Mouse (Mus musculus) midbrain, postnatal 0 days (tissue): ENCODE data around the gene Cnn1. TPM values are rescaled to one million over a fixed set of nuclear protein-coding genes. Genes with fewer than 3 reads are reported as not detected.

Experiments used
- ATAC-seq: fragments of 200-750 bp; cut with Nextera tagmentation; 2 replicates; pipeline ENCODE4 v1.8.0; 2017; ENCODE audit warnings: moderate number of reproducible peaks, mild to moderate bottlenecking, moderate TSS enrichment, moderate library complexity; ENCODE audit not compliant: low FRiP score
- DNase-seq: peaks from one replicate; pipeline ENCODE4 v3.0.0-alpha.2; 2015; ENCODE audit warnings: low spot score
- H3K27ac ChIP-seq: fragments of 300-500 bp; sonication (generic); 2 replicates; pipeline ENCODE4 v1.5.1; 2014; ENCODE audit warnings: low read depth, mild to moderate bottlenecking, low read length, mixed read lengths
- H3K27me3 ChIP-seq: fragments of 300-500 bp; sonication (generic); 2 replicates; pipeline ENCODE4 v1.6.1; 2014; ENCODE audit warnings: low read length, control low read depth, mixed read lengths; ENCODE audit not compliant: insufficient read depth
- H3K36me3 ChIP-seq: fragments of 300-500 bp; sonication (generic); 2 replicates; pipeline ENCODE4 v1.6.1; 2014; ENCODE audit warnings: low read length, control low read depth, mixed read lengths; ENCODE audit not compliant: insufficient read depth
- H3K4me1 ChIP-seq: fragments of 300-500 bp; sonication (generic); 2 replicates; pipeline ENCODE4 v1.6.1; 2014; ENCODE audit warnings: mild to moderate bottlenecking, control low read depth, antibody characterized with exemption, low read length, mixed read lengths; ENCODE audit not compliant: insufficient read depth
- H3K4me2 ChIP-seq: fragments of 300-500 bp; sonication (generic); 2 replicates; pipeline ENCODE4 v1.6.1; 2014; ENCODE audit warnings: low read depth, mild to moderate bottlenecking, low read length, mixed read lengths; ENCODE audit not compliant: poor library complexity, severe bottlenecking
- H3K4me3 ChIP-seq: fragments of 300-500 bp; sonication (generic); 2 replicates; pipeline ENCODE4 v1.5.1; 2014; ENCODE audit warnings: low read depth, mild to moderate bottlenecking, low read length, moderate library complexity
- H3K9ac ChIP-seq: fragments of 300-500 bp; sonication (generic); replicated peaks from 2 replicates; pipeline ENCODE4 v1.6.1; 2014; ENCODE audit warnings: mild to moderate bottlenecking, low read length, moderate library complexity, mixed read lengths; ENCODE audit not compliant: poor library complexity, severe bottlenecking
- H3K9me3 ChIP-seq: fragments of 300-500 bp; sonication (generic); 2 replicates; pipeline ENCODE4 v1.6.1; 2016; ENCODE audit warnings: low read length, control low read depth
- CTCF ChIP-seq: IDR thresholded peaks from 2 replicates; pipeline ENCODE4 v1.5.1; 2016; ENCODE audit warnings: antibody characterized with exemption, mild to moderate bottlenecking
- WGBS: fragments of 180-500 bp; shearing (Covaris S2); extraction: QIAGEN DNeasy Blood & Tissue Kit; methylation state at CpG from one replicate; pipeline ENCODE4 v1.1.7; 2014; 5-methylcytosine and 5-hydroxymethylcytosine counted together
- polyA plus RNA-seq: library from polyadenylated mRNA; unstranded; fragments of >200 nt; fragmentation: Nextera tagmentation; extraction: Ambion mirVana; gene quantifications from 2 replicates; pipeline ENCODE4 v1.2.1, GENCODE M21; 2015
- total RNA-seq: library from RNA; depleted of rRNA; stranded (reverse); fragments of >200 nt; gene quantifications from 2 replicates; pipeline ENCODE4 v1.2.3, GENCODE M21; 2014

Gene Cnn1
- total and polyA plus RNA-seq, 2 experiments from 2014 or later = 0.77 to 1.2 TPM

- WGBS = under 1% methylated on average over 48 of the region's 48 CpGs
- peak; percentile 97 for ATAC-seq
- no peaks in the 10 kb centered on the region for H3K36me3 ChIP-seq
- 0 out of 2 replicates have a peak, but pooled peaks cover 4% of the 10 kb centered on the region for H3K4me1 ChIP-seq
- H3K27me3 ChIP-seq = no peaks in the 10 kb centered on the region
- peak within 1 kb of the TSS; percentile 71 for H3K9ac ChIP-seq
- TF ChIP-seq CTCF = no peak
- peak; percentile 97 for DNase-seq
- H3K9me3 ChIP-seq = no peaks in the 10 kb centered on the region
- peak within 1 kb of the TSS; percentile 76 for H3K27ac ChIP-seq
- H3K4me3 ChIP-seq = peak within 1 kb of the TSS; percentile 65
- peak within 1 kb of the TSS; percentile 75 for H3K4me2 ChIP-seq
These were observed 13.8 kb upstream of the Cnn1 start, which contains the start of gene Ecsit for GRCm38 (mm10) chr9:22085022-22085834. TSS of gene Ecsit (minus strand) at chr9:22085438.

DNA sequence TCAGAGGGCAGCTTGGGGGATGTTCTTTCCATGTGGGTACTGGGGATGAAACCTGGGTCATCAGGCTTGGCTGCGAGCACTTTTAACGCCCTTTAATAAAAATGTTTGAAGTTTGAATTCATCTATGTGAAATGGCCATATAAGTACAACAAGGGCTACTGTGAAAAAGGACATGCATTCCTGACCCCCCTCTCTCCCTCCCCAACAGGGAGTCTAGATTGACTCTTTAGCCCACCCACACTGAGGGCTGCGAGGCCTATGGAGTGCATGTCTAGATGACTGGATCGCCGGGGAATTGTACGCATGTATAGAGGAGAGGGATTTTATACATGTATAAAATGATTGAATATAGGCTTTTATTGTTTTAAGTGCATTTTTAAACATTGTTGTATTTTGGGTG is 13.0 kb upstream of the Cnn1 start:
- 72% methylated on average over 6 of the region's 6 CpGs for WGBS
- H3K4me2 ChIP-seq = peak overlapping the region; percentile 75
- peak overlapping the region; percentile 71; the same call in 1 of the 2 replicates for H3K9ac ChIP-seq
- H3K27ac ChIP-seq = peak overlapping the region; percentile 76
- TF ChIP-seq CTCF = no peak
- peak overlapping the region; percentile 65 for H3K4me3 ChIP-seq
- ATAC-seq (no peak), DNase-seq (no peak)
- no peaks in the 10 kb centered on the region for H3K27me3 ChIP-seq
- H3K4me1 ChIP-seq = 0 out of 2 replicates have a peak, but pooled peaks cover 4% of the 10 kb centered on the region
- H3K36me3 ChIP-seq = no peaks in the 10 kb centered on the region
- no peaks in the 10 kb centered on the region for H3K9me3 ChIP-seq

DNA sequence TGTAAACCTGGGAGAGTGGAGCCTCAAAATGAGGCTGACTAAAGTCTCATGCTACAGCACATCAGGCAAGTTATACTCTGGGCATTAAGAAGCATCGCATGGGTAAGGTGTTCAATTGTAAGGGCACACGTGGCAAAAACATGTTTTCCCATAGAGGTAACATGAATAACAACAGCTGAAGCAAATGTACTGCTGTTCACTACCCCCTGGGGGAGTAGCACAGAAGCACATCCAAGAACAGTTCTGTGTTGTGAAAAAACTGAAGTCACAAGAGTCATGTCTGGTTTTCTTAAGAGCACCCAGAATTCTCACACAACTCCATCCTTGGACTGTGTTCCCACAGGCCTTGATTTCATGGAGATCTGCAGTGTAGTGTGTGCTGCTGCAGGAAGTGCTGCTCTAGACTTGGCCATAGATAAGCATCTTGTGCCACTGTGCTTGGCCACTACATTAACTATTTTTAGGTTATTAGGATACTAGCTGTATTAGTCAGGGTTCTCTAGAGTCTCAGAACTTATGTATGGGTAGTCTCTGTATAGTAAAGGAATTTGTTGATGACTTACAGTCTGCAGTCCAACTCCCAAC is 11.9 kb upstream of the Cnn1 start:
- TF ChIP-seq CTCF = no peak

DNA sequence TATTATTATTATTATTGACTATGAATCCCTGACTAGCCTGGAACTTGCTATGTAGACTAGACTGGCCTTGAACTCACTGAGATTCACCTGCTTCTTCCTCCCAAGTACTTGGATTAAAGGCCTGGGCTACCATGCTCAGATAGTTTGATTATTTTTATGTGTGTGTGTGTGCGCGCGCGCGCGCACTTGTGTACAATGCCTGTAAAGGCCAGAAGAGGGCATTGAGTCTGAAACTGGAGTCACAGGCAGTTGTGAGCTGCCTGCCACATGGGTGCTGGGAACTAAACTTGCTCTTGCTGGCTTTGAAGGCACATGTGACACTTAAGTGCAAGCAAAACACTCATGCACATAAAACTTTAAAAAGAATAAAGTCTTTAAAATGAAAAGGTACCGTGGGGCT is 9.7 kb upstream of the Cnn1 start:
- H3K27me3 ChIP-seq = no peaks in the 10 kb centered on the region
- no peak overlapping the region for H3K4me2 ChIP-seq
- peak; percentile 2; the same call in 1 of the 2 replicates for TF ChIP-seq CTCF
- no peaks in the 10 kb centered on the region for H3K36me3 ChIP-seq
- H3K4me1 ChIP-seq = 0 out of 2 replicates have a peak, but pooled peaks cover 4% of the 10 kb centered on the region
- DNase-seq (no peak), ATAC-seq (no peak)
- 96% methylated on average over 7 of the region's 7 CpGs for WGBS
- H3K4me3 ChIP-seq = no peak overlapping the region
- H3K9me3 ChIP-seq = no peaks in the 10 kb centered on the region
- H3K9ac ChIP-seq = no peak overlapping the region
- H3K27ac ChIP-seq = no peak overlapping the region

More for the DNA sequence above, 11.9 kb upstream of the Cnn1 start:
- Histone ChIP-seq H3K27ac (no peak overlapping the region), H3K36me3 (no peaks in the 10 kb centered on the region), H3K4me3 (no peak overlapping the region), H3K4me2 (no peak overlapping the region), H3K9ac (no peak overlapping the region), H3K27me3 (no peaks in the 10 kb centered on the region), H3K4me1 (0 out of 2 replicates have a peak, but pooled peaks cover 4% of the 10 kb centered on the region), H3K9me3 (no peaks in the 10 kb centered on the region)
- WGBS = 81% methylated on average over 2 of the region's 2 CpGs
- ATAC-seq (no peak), DNase-seq (no peak)

DNA sequence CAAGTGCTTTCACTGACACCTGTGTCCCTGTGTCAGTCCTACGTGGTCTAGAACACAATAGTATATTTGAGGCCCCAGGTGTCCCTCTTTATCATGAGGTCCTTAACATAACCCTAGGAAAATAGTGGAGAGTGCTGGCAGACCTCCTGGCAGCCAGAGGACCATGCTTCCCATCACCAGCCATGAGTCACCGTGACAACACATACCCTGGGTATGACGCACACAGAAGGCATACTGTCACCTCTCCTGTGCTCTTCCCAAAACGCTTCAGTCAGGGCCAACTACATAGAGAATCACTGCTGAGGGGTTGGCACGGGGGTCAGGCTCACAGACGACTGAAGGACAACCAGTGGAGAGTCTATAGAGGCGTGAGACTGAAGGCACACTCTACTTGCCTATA is 9.0 kb upstream of the Cnn1 start:
- ATAC-seq (no peak), DNase-seq (no peak)
- H3K4me1 ChIP-seq = 0 out of 2 replicates have a peak, but pooled peaks cover 4% of the 10 kb centered on the region
- no peak for TF ChIP-seq CTCF
- H3K27me3 ChIP-seq = no peaks in the 10 kb centered on the region
- H3K36me3 ChIP-seq = no peaks in the 10 kb centered on the region
- no peak overlapping the region for H3K27ac ChIP-seq
- no peak overlapping the region for H3K9ac ChIP-seq
- H3K4me3 ChIP-seq = no peak overlapping the region
- H3K9me3 ChIP-seq = no peaks in the 10 kb centered on the region
- 79% methylated on average over 7 of the region's 7 CpGs for WGBS
- no peak overlapping the region for H3K4me2 ChIP-seq

DNA sequence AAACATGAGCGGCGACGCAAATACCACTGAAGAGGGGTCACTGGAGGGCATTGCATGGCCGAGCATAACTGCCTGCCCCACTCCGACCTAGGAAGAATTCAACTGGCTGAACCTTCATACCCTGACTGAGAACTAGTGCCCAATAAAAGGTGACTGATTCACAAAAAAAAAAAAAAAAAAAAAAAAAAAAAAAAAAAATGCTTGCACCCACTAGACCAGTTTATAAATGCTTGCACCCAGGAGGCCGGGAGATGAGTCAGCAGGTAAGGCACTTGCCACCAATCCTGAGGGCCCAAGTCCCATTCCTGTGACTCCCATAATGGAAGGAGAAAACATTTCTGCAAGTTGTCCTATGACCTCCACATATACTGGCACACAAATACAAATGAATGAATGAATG is 6.3 kb upstream of the Cnn1 start:
- no peak for TF ChIP-seq CTCF
- ATAC-seq (no peak), DNase-seq (no peak)
- Histone ChIP-seq H3K9ac (no peak overlapping the region), H3K4me2 (no peak overlapping the region), H3K4me1 (no peaks in the 10 kb centered on the region), H3K27me3 (no peaks in the 10 kb centered on the region; the same call in 1 of the 2 replicates), H3K27ac (no peak overlapping the region), H3K9me3 (no peaks in the 10 kb centered on the region), H3K4me3 (no peak overlapping the region), H3K36me3 (no peaks in the 10 kb centered on the region)
- 92% methylated on average over 6 of the region's 6 CpGs for WGBS
